Mouse (Mus musculus) forebrain, embryonic 13.5 days (tissue): ENCODE results near the gene Ddr2. TPM values are rescaled to one million over a fixed set of nuclear protein-coding genes. Genes with fewer than 3 reads are reported as not detected.
A peak's percentile ranks its signal among the peaks of the same experiment; 100 is the strongest.

Source experiments
- ATAC-seq: fragments of 200-750 bp; cut with Nextera tagmentation; 2 replicates; pipeline ENCODE4 v1.8.0; 2017
- H3K27ac ChIP-seq: fragments of 300-500 bp; sonication (generic); 2 replicates; pipeline ENCODE4 v1.5.1; 2015; ENCODE audit warnings: inconsistent platforms, mild to moderate bottlenecking, moderate library complexity
- H3K27me3 ChIP-seq: fragments of 300-500 bp; sonication (generic); 2 replicates; pipeline ENCODE4 v1.6.1; 2015; ENCODE audit warnings: mild to moderate bottlenecking, inconsistent platforms
- H3K36me3 ChIP-seq: fragments of 300-500 bp; sonication (generic); 2 replicates; pipeline ENCODE4 v1.6.1; 2015; ENCODE audit warnings: mild to moderate bottlenecking, inconsistent platforms; ENCODE audit not compliant: poor library complexity, severe bottlenecking
- H3K4me1 ChIP-seq: fragments of 300-500 bp; sonication (generic); 2 replicates; pipeline ENCODE4 v1.6.1; 2015; ENCODE audit warnings: inconsistent platforms
- H3K4me2 ChIP-seq: fragments of 300-500 bp; sonication (generic); 2 replicates; pipeline ENCODE4 v1.6.1; 2015; ENCODE audit warnings: inconsistent platforms, mild to moderate bottlenecking, moderate library complexity
- H3K4me3 ChIP-seq: fragments of 300-500 bp; sonication (generic); 2 replicates; pipeline ENCODE4 v1.5.1; 2015; ENCODE audit warnings: mild to moderate bottlenecking, inconsistent platforms
- H3K9ac ChIP-seq: fragments of 300-500 bp; sonication (generic); 2 replicates; pipeline ENCODE4 v1.6.1; 2015; ENCODE audit warnings: mild to moderate bottlenecking, inconsistent platforms
- H3K9me3 ChIP-seq: fragments of 300-500 bp; sonication (generic); replicated peaks from 2 replicates; pipeline ENCODE4 v1.6.1; 2016; ENCODE audit warnings: inconsistent platforms
- WGBS: fragments of 180-500 bp; shearing (Covaris S2); methylation state at CpG from one replicate; pipeline ENCODE4 v1.1.7; 2015; 5-methylcytosine and 5-hydroxymethylcytosine counted together
- polyA plus RNA-seq: library from polyadenylated mRNA; unstranded; fragments of >200 nt; fragmentation: Nextera tagmentation; extraction: Ambion mirVana; gene quantifications from 2 replicates; pipeline ENCODE4 v1.2.1, GENCODE M21; 2015

The Ddr2 gene
- 5.3 and 5.9 TPM in 2 replicates for polyA plus RNA-seq

- ATAC-seq = no peak
- Histone ChIP-seq H3K4me2 (no peak within 1 kb of the TSS), H3K27ac (no peak within 1 kb of the TSS), H3K4me1 (no peaks in the 10 kb centered on the region), H3K36me3 (no peaks in the 10 kb centered on the region), H3K27me3 (no peaks in the 10 kb centered on the region), H3K9me3 (no peaks in the 10 kb centered on the region), H3K9ac (no peak within 1 kb of the TSS), H3K4me3 (no peak within 1 kb of the TSS)
- WGBS = 74% methylated on average over 17 of the region's 17 CpGs
Observed at GRCm38 (mm10) chr1:170110516-170111332, at the start of gene Ddr2. Gene Ddr2, minus strand, starts transcription at chr1:170110762.

GRCm38 (mm10) chr1:170159707-170160106 is 49.1 kb upstream of the Ddr2 start:
- Histone ChIP-seq H3K9ac (no peak overlapping the region), H3K4me1 (0 out of 2 replicates have a peak, but pooled peaks cover 4% of the 10 kb centered on the region), H3K36me3 (peaks cover 26% of the 10 kb centered on the region), H3K4me3 (no peak overlapping the region), H3K27me3 (no peaks in the 10 kb centered on the region), H3K27ac (no peak overlapping the region), H3K4me2 (no peak overlapping the region), H3K9me3 (no peaks in the 10 kb centered on the region)
- no peak for ATAC-seq
- WGBS = 94% methylated on average over 2 of the region's 2 CpGs

- 80% methylated on average over 5 of the region's 5 CpGs for WGBS
- peaks cover 16% of the 10 kb centered on the region for H3K36me3 ChIP-seq
- H3K27me3 ChIP-seq = no peaks in the 10 kb centered on the region
- ATAC-seq = peak; percentile 32; the same call in 1 of the 2 replicates
- H3K4me2 ChIP-seq = no peak overlapping the region
- H3K9me3 ChIP-seq = no peaks in the 10 kb centered on the region
- no peak overlapping the region for H3K9ac ChIP-seq
- no peak overlapping the region for H3K4me3 ChIP-seq
- H3K4me1 ChIP-seq = 0 out of 2 replicates have a peak, but pooled peaks cover 4% of the 10 kb centered on the region
- H3K27ac ChIP-seq = peak overlapping the region; percentile 40; the same call in 1 of the 2 replicates
Observed at GRCm38 (mm10) chr1:170155761-170156160, 45.2 kb upstream of the Ddr2 start.

GRCm38 (mm10) chr1:170155298-170155697 is 44.7 kb upstream of the Ddr2 start:
- Histone ChIP-seq H3K27me3 (no peaks in the 10 kb centered on the region), H3K36me3 (peaks cover 19% of the 10 kb centered on the region), H3K4me2 (no peak overlapping the region), H3K9ac (no peak overlapping the region), H3K4me3 (no peak overlapping the region), H3K4me1 (0 out of 2 replicates have a peak, but pooled peaks cover under 1% of the 10 kb centered on the region), H3K27ac (peak overlapping the region; percentile 40; the same call in 1 of the 2 replicates), H3K9me3 (no peaks in the 10 kb centered on the region)
- no peak for ATAC-seq
- 72% methylated on average over 2 of the region's 2 CpGs for WGBS

GRCm38 (mm10) chr1:170153986-170154385 is 43.4 kb upstream of the Ddr2 start:
- H3K27me3 ChIP-seq = no peaks in the 10 kb centered on the region
- H3K4me2 ChIP-seq = no peak overlapping the region
- H3K4me3 ChIP-seq = no peak overlapping the region
- ATAC-seq = no peak
- H3K9me3 ChIP-seq = no peaks in the 10 kb centered on the region
- peaks cover 30% of the 10 kb centered on the region for H3K36me3 ChIP-seq
- WGBS = 71% methylated on average over 8 of the region's 8 CpGs
- H3K4me1 ChIP-seq = no peaks in the 10 kb centered on the region
- H3K9ac ChIP-seq = no peak overlapping the region
- no peak overlapping the region for H3K27ac ChIP-seq

GRCm38 (mm10) chr1:170152552-170152951 is 42.0 kb upstream of the Ddr2 start:
- Histone ChIP-seq H3K4me3 (no peak overlapping the region), H3K36me3 (peaks cover 35% of the 10 kb centered on the region), H3K27ac (no peak overlapping the region), H3K9me3 (no peaks in the 10 kb centered on the region), H3K9ac (no peak overlapping the region), H3K27me3 (no peaks in the 10 kb centered on the region), H3K4me2 (no peak overlapping the region), H3K4me1 (no peaks in the 10 kb centered on the region)
- WGBS = 88% methylated on average over 2 of the region's 2 CpGs
- peak; percentile 42 for ATAC-seq

GRCm38 (mm10) chr1:170150870-170151269 is 40.3 kb upstream of the Ddr2 start:
- Histone ChIP-seq H3K9ac (no peak overlapping the region), H3K4me3 (no peak overlapping the region), H3K27ac (no peak overlapping the region), H3K4me1 (no peaks in the 10 kb centered on the region), H3K36me3 (peaks cover 30% of the 10 kb centered on the region), H3K4me2 (no peak overlapping the region), H3K27me3 (no peaks in the 10 kb centered on the region), H3K9me3 (no peaks in the 10 kb centered on the region)
- WGBS = 55% methylated on average over 6 of the region's 6 CpGs
- ATAC-seq = peak; percentile 54; the same call in 1 of the 2 replicates

GRCm38 (mm10) chr1:170149756-170150155 is 39.2 kb upstream of the Ddr2 start:
- 90% methylated on average over 4 of the region's 4 CpGs for WGBS
- no peaks in the 10 kb centered on the region for H3K27me3 ChIP-seq
- no peak for ATAC-seq
- no peak overlapping the region for H3K4me2 ChIP-seq
- H3K4me1 ChIP-seq = no peaks in the 10 kb centered on the region
- no peaks in the 10 kb centered on the region for H3K9me3 ChIP-seq
- no peak overlapping the region for H3K9ac ChIP-seq
- H3K36me3 ChIP-seq = peaks cover 30% of the 10 kb centered on the region
- H3K27ac ChIP-seq = no peak overlapping the region
- H3K4me3 ChIP-seq = no peak overlapping the region

GRCm38 (mm10) chr1:170148536-170148935 is 38.0 kb upstream of the Ddr2 start:
- Histone ChIP-seq H3K36me3 (peaks cover 36% of the 10 kb centered on the region), H3K27ac (no peak overlapping the region), H3K4me2 (no peak overlapping the region), H3K9ac (no peak overlapping the region), H3K4me3 (no peak overlapping the region), H3K4me1 (no peaks in the 10 kb centered on the region), H3K9me3 (no peaks in the 10 kb centered on the region), H3K27me3 (no peaks in the 10 kb centered on the region)
- no peak for ATAC-seq
- 88% methylated on average over 6 of the region's 6 CpGs for WGBS

GRCm38 (mm10) chr1:170147651-170148448 is 37.3 kb upstream of the Ddr2 start:
- no peak overlapping the region for H3K27ac ChIP-seq
- H3K4me2 ChIP-seq = no peak overlapping the region
- H3K9ac ChIP-seq = no peak overlapping the region
- no peak overlapping the region for H3K4me3 ChIP-seq
- ATAC-seq = no peak
- no peaks in the 10 kb centered on the region for H3K27me3 ChIP-seq
- H3K9me3 ChIP-seq = no peaks in the 10 kb centered on the region
- no peaks in the 10 kb centered on the region for H3K4me1 ChIP-seq
- H3K36me3 ChIP-seq = peaks cover 43% of the 10 kb centered on the region
- WGBS = 89% methylated on average over 9 of the region's 9 CpGs

GRCm38 (mm10) chr1:170145606-170146005 is 35.0 kb upstream of the Ddr2 start:
- Histone ChIP-seq H3K4me1 (no peaks in the 10 kb centered on the region), H3K27ac (no peak overlapping the region), H3K27me3 (no peaks in the 10 kb centered on the region), H3K9me3 (no peaks in the 10 kb centered on the region), H3K4me2 (no peak overlapping the region), H3K9ac (no peak overlapping the region), H3K4me3 (no peak overlapping the region), H3K36me3 (peaks cover 54% of the 10 kb centered on the region)
- 92% methylated on average over 4 of the region's 4 CpGs for WGBS
- no peak for ATAC-seq

- 74% methylated on average over 8 of the region's 8 CpGs for WGBS
- no peak overlapping the region for H3K27ac ChIP-seq
- no peak overlapping the region for H3K4me3 ChIP-seq
- no peaks in the 10 kb centered on the region for H3K9me3 ChIP-seq
- no peak overlapping the region for H3K4me2 ChIP-seq
- no peaks in the 10 kb centered on the region for H3K4me1 ChIP-seq
- no peak for ATAC-seq
- peaks cover 25% of the 10 kb centered on the region for H3K36me3 ChIP-seq
- no peak overlapping the region for H3K9ac ChIP-seq
- no peaks in the 10 kb centered on the region for H3K27me3 ChIP-seq
Observed at GRCm38 (mm10) chr1:170142256-170142871, 31.8 kb upstream of the Ddr2 start.
